Mouse (Mus musculus): ENCODE measurements around the gene Cep112.

Gene Cep112

GRCm38 (mm10) chr11:108424889-108425591, at the start of gene Cep112:
Gene Cep112 (plus strand): TSS chr11:108425192.
- DNase-seq, result peak; percentile 98 to 100

GRCm38 (mm10) chr11:108376815-108377214, 48.2 kb upstream of the Cep112 start:
- no peak for DNase-seq

GRCm38 (mm10) chr11:108377680-108378362, 47.2 kb upstream of the Cep112 start:
- peak; percentile 76 to 86 for DNase-seq

- no peak for DNase-seq
Measured at GRCm38 (mm10) chr11:108378363-108378751, 46.6 kb upstream of the Cep112 start.

GRCm38 (mm10) chr11:108382664-108383063, 42.3 kb upstream of the Cep112 start:
- no peak for DNase-seq

GRCm38 (mm10) chr11:108384920-108385665, 39.9 kb upstream of the Cep112 start:
- DNase-seq, result no peak

- DNase-seq, result no peak
Measured at GRCm38 (mm10) chr11:108385666-108386024, 39.3 kb upstream of the Cep112 start.

- DNase-seq, result peak; percentile 10 to 24
Measured at GRCm38 (mm10) chr11:108395061-108395460, 29.9 kb upstream of the Cep112 start.

GRCm38 (mm10) chr11:108396076-108396829, 28.7 kb upstream of the Cep112 start:
- no peak for DNase-seq

GRCm38 (mm10) chr11:108409876-108410644, 14.9 kb upstream of the Cep112 start:
- no peak for DNase-seq

GRCm38 (mm10) chr11:108416360-108416759, 8.6 kb upstream of the Cep112 start:
- DNase-seq, result no peak

GRCm38 (mm10) chr11:108418540-108418939, 6.5 kb upstream of the Cep112 start:
- peak; percentile 11 to 27 for DNase-seq

- no peak for DNase-seq
Measured at GRCm38 (mm10) chr11:108419242-108419641, 5.8 kb upstream of the Cep112 start.

GRCm38 (mm10) chr11:108420751-108421150, 4.2 kb upstream of the Cep112 start:
- no peak for DNase-seq

GRCm38 (mm10) chr11:108423221-108423620, 1.8 kb upstream of the Cep112 start:
- DNase-seq, result no peak

GRCm38 (mm10) chr11:108424111-108424510, 881 bp upstream of the Cep112 start:
- DNase-seq, result no peak

- peak; percentile 6 to 39 for DNase-seq
Measured at GRCm38 (mm10) chr11:108425592-108425921, 565 bp downstream of the Cep112 start.

GRCm38 (mm10) chr11:108426086-108426485, 1.1 kb downstream of the Cep112 start:
- no peak for DNase-seq

- DNase-seq, result no peak
Measured at GRCm38 (mm10) chr11:108427191-108427590, 2.2 kb downstream of the Cep112 start.

- no peak for DNase-seq
Measured at GRCm38 (mm10) chr11:108429076-108429475, 4.1 kb downstream of the Cep112 start.

GRCm38 (mm10) chr11:108443893-108444563, 19.0 kb downstream of the Cep112 start:
- DNase-seq, result no peak

GRCm38 (mm10) chr11:108447148-108447547, 22.2 kb downstream of the Cep112 start:
- peak in 1 of 2 experiments; percentile 45 for DNase-seq

Measured in kidney, postnatal 36 days (tissue).